Mouse (Mus musculus): ENCODE measurements around the gene Smpdl3a. TPM values are rescaled to one million over a fixed set of nuclear protein-coding genes. Genes with fewer than 3 reads are reported as not detected.
A peak's percentile ranks its signal among the peaks of the same experiment; 100 is the strongest.

Gene Smpdl3a
- polyA plus RNA-seq, 1 experiment from 2014 or later: 42.2 TPM

DNA sequence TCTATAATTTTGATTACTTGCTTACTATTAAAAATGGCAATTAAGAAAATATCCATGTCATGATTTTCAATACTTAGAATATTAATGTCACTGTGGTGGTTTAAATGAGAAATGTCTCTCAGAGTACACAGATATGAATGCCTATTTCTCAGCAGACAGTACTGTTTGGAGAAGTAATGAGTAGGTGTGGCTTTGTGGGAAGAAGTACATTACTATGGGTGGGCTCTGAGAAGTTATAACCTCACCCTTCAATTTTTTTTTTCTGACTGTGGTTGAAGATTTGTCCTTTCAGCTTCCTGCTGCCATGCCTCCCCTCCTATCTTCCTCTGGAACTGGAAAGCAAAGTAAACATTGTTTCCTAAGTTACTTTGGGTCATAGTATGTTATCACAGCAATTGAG lies 41.8 kb downstream of the Smpdl3a start:
- Histone ChIP-seq H3K27me3 (ENCODE audit: control insufficient read depth, insufficient read depth, low read length) (no peaks in the 10 kb centered on the region), H3K36me3 (ENCODE audit: control insufficient read depth, insufficient read depth, low read length) (no peaks in the 10 kb centered on the region), H3K4me3 (ENCODE audit: low read depth, low read length) (no peak overlapping the region), H3K4me2 (ENCODE audit: low read depth, low read length) (no peak overlapping the region), H3K9me3 (ENCODE audit: control insufficient read depth, low read length) (no peaks in the 10 kb centered on the region), H3K9ac (replicated peaks; ENCODE audit: low read depth, low read length) (no peak overlapping the region), H3K27ac (ENCODE audit: low read depth, low read length) (no peak overlapping the region), H3K4me1 (ENCODE audit: control insufficient read depth, insufficient read depth, low read length) (no peaks in the 10 kb centered on the region)
- ATAC-seq (ENCODE audit: low read depth): no peak

DNA sequence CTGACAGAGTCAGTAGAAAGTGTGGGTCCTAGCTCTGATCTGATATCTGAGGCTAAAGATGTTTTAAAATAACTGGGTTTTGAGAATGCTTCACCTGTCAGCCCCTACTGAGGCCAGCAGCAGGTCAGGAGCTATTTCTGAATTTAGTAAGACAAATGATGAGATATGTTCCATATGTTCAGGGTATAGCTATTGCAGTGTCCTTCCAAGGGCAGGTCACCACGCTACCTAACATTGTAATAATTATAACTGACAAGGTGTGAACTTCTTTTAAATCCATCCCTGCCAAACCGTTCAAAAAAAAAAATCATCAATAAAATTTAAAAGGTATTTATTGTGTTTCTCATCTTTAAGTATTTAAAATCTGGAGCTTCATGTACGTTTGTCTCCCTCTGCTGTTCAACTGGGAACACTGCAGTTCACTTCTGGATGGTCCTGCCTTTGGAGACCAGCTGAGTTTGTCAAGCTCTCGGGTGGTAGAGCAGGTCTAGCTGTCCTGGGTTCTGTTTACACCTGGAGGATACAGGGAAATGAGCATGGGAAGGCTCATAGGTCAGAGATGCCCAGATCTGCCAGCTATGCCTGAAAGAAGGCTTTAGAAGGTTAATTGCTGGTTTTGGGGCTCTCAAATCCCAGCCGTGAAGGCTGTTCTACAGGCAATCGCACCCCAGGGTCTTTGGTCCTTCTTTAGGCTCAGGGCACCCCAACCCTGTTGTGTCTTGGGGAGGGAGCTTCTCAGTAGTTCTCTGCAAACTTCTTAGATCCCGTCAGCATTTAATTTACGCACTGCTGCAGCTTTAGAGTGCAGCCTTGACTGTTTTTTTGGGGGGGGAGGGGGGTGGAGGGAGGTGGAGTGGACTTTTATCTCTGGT lies 47.7 kb downstream of the Smpdl3a start:
- Histone ChIP-seq H3K27me3 (ENCODE audit: control insufficient read depth, insufficient read depth, low read length) (no peaks in the 10 kb centered on the region), H3K4me3 (ENCODE audit: low read depth, low read length) (no peak overlapping the region), H3K4me1 (ENCODE audit: control insufficient read depth, insufficient read depth, low read length) (no peaks in the 10 kb centered on the region), H3K36me3 (ENCODE audit: control insufficient read depth, insufficient read depth, low read length) (no peaks in the 10 kb centered on the region), H3K27ac (ENCODE audit: low read depth, low read length) (no peak overlapping the region), H3K4me2 (ENCODE audit: low read depth, low read length) (no peak overlapping the region), H3K9ac (replicated peaks; ENCODE audit: low read depth, low read length) (no peak overlapping the region), H3K9me3 (ENCODE audit: control insufficient read depth, low read length) (no peaks in the 10 kb centered on the region)
- 42% methylated on average over 8 of the region's 8 CpGs for WGBS
- ATAC-seq (ENCODE audit: low read depth): peak; percentile 79

DNA sequence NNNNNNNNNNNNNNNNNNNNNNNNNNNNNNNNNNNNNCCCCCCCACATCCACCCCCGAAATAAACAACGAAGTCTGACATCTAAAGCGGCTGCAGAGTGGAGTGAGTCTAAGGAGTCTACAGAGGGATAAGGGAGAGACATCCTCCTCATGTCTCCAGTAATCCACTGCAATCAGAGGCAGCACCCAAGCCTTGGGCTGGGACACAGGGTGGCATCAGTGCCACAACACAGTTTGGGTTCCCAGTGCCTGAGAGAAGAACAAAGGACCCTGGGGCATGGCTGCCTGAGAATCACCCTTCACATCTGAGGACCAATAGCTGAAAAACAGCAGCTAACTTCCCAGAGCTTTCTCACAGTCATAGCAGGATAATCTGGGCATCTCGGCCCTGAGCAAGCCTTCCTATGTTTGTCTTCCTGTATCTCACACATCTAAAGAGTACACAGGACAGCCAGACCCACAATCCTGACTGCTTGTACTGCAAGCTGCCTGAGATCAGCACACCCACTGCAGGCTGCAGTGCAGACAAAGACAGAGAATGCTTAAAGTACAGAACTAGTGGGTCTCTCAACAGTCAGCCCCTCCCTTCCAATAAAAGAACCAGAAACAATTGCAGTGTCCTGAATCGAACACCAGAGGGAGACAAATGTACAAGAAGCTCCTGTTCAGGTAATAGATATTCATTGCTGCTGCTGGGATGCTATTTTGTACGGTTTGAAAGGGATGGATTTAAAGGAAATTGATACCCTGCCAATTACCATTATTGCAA lies 54.0 kb downstream of the Smpdl3a start:
- WGBS: 44% methylated on average over 4 of the region's 6 CpGs
- H3K4me2 ChIP-seq (ENCODE audit: low read depth, low read length): no peak overlapping the region
- no peak overlapping the region for H3K4me3 ChIP-seq (ENCODE audit: low read depth, low read length)
- H3K27me3 ChIP-seq (ENCODE audit: control insufficient read depth, insufficient read depth, low read length): no peaks in the 10 kb centered on the region
- H3K36me3 ChIP-seq (ENCODE audit: control insufficient read depth, insufficient read depth, low read length): no peaks in the 10 kb centered on the region
- H3K9ac ChIP-seq (replicated peaks; ENCODE audit: low read depth, low read length): no peak overlapping the region
- ATAC-seq (ENCODE audit: low read depth): peak; percentile 80
- H3K27ac ChIP-seq (ENCODE audit: low read depth, low read length): no peak overlapping the region
- no peaks in the 10 kb centered on the region for H3K9me3 ChIP-seq (ENCODE audit: control insufficient read depth, low read length)
- no peaks in the 10 kb centered on the region for H3K4me1 ChIP-seq (ENCODE audit: control insufficient read depth, insufficient read depth, low read length)

Other genes starting within 250 kb of the Smpdl3a start
- gene Pkib, start 162.4 kb upstream of the Smpdl3a start, polyA plus RNA-seq (2014; fragmentation: Nextera tagmentation; extraction: Ambion mirVana): 2.4 and 2.8 TPM in 2 replicates
- gene Fabp7, start 9.5 kb upstream of the Smpdl3a start, polyA plus RNA-seq (2014; fragmentation: Nextera tagmentation; extraction: Ambion mirVana): 2,216 and 2,237 TPM in 2 replicates

Measured in neural tube, embryonic 14.5 days (tissue).